Mouse (Mus musculus) kidney, embryonic 15.5 days (tissue): Measurements from ENCODE around the gene Serpina1e. TPM values are rescaled to one million over a fixed set of nuclear protein-coding genes. Genes with fewer than 3 reads are reported as not detected.

Experiments used
- ATAC-seq: fragments of 200-750 bp; cut with Nextera tagmentation; replicated peaks from 2 replicates; pipeline ENCODE4 v1.8.0; 2017; ENCODE audit warnings: moderate TSS enrichment; ENCODE audit not compliant: low FRiP score
- H3K27ac ChIP-seq: fragments of 300-500 bp; sonication (generic); 2 replicates; pipeline ENCODE4 v1.5.1; 2015; ENCODE audit warnings: mild to moderate bottlenecking, inconsistent platforms
- H3K27me3 ChIP-seq: fragments of 300-500 bp; sonication (generic); 2 replicates; pipeline ENCODE4 v1.6.1; 2015; ENCODE audit warnings: inconsistent platforms
- H3K36me3 ChIP-seq: fragments of 300-500 bp; sonication (generic); 2 replicates; pipeline ENCODE4 v1.6.1; 2015; ENCODE audit warnings: inconsistent platforms
- H3K4me1 ChIP-seq: fragments of 300-500 bp; sonication (generic); 2 replicates; pipeline ENCODE4 v1.6.1; 2015; ENCODE audit warnings: inconsistent platforms
- H3K4me2 ChIP-seq: fragments of 300-500 bp; sonication (generic); 2 replicates; pipeline ENCODE4 v1.6.1; 2015; ENCODE audit warnings: moderate library complexity, mild to moderate bottlenecking, inconsistent platforms
- H3K4me3 ChIP-seq: fragments of 300-500 bp; sonication (generic); replicated peaks from 2 replicates; pipeline ENCODE4 v1.5.1; 2015; ENCODE audit warnings: mild to moderate bottlenecking, inconsistent platforms
- H3K9ac ChIP-seq: fragments of 300-500 bp; sonication (generic); 2 replicates; pipeline ENCODE4 v1.6.1; 2015; ENCODE audit warnings: mild to moderate bottlenecking, inconsistent platforms
- H3K9me3 ChIP-seq: fragments of 300-500 bp; sonication (generic); replicated peaks from 2 replicates; pipeline ENCODE4 v1.6.1; 2016; ENCODE audit warnings: inconsistent platforms
- WGBS: fragments of 180-500 bp; shearing (Covaris S2); methylation state at CpG from one replicate; pipeline ENCODE4 v1.1.7; 2015; ENCODE audit warnings: mixed read lengths; 5-methylcytosine and 5-hydroxymethylcytosine counted together
- polyA plus RNA-seq: library from polyadenylated mRNA; unstranded; fragments of >200 nt; fragmentation: Nextera tagmentation; extraction: Ambion mirVana; gene quantifications from 2 replicates; pipeline ENCODE4 v1.2.1, GENCODE M21; 2015

The Serpina1e gene
- polyA plus RNA-seq, 1 experiment from 2014 or later: 2.7 TPM

DNA sequence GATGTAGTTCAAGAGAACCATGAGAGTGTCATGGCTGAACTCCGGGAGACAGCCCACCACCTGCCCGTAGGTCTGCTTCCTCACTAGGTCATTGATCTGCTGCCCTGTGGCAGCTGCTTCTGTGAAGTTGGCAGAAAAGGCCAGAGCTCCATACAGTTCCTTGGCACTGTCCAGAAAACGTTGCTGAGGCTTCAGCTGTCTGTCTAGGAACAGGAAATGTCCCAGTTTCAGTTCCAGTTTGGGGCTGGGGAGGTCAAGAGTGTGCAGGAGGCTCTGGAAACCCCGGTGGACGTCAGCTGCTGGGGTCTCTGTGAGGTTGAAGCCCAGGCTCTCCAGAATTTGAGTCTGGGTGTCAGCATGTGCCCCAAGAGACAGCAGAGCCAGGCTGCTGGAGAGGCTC lies 27.1 kb upstream of the Serpina1e start:
- WGBS: 66% methylated on average over 5 of the region's 5 CpGs
- no peak for ATAC-seq
- Histone ChIP-seq H3K36me3 (no peaks in the 10 kb centered on the region), H3K4me3 (no peak overlapping the region), H3K9ac (no peak overlapping the region), H3K27me3 (no peaks in the 10 kb centered on the region), H3K4me2 (no peak overlapping the region), H3K4me1 (no peaks in the 10 kb centered on the region), H3K27ac (no peak overlapping the region), H3K9me3 (no peaks in the 10 kb centered on the region)

- H3K4me3 ChIP-seq: no peak overlapping the region
- no peak for ATAC-seq
- no peak overlapping the region for H3K9ac ChIP-seq
- no peaks in the 10 kb centered on the region for H3K36me3 ChIP-seq
- no peaks in the 10 kb centered on the region for H3K4me1 ChIP-seq
- no peaks in the 10 kb centered on the region for H3K9me3 ChIP-seq
- no peak overlapping the region for H3K27ac ChIP-seq
- WGBS: 58% methylated on average over 4 of the region's 4 CpGs
- no peak overlapping the region for H3K4me2 ChIP-seq
- no peaks in the 10 kb centered on the region for H3K27me3 ChIP-seq
Observed at GRCm38 (mm10) chr12:103984935-103985334, 26.2 kb upstream of the Serpina1e start.

GRCm38 (mm10) chr12:103981646-103982360 lies 23.0 kb upstream of the Serpina1e start:
- H3K9ac ChIP-seq: no peak overlapping the region
- no peak overlapping the region for H3K27ac ChIP-seq

GRCm38 (mm10) chr12:103978294-103978693 lies 19.5 kb upstream of the Serpina1e start:
- Histone ChIP-seq H3K4me1 (no peaks in the 10 kb centered on the region), H3K27ac (no peak overlapping the region), H3K36me3 (no peaks in the 10 kb centered on the region), H3K27me3 (no peaks in the 10 kb centered on the region), H3K9ac (no peak overlapping the region), H3K4me2 (no peak overlapping the region), H3K9me3 (no peaks in the 10 kb centered on the region), H3K4me3 (no peak overlapping the region)
- WGBS: 78% methylated on average over 10 of the region's 10 CpGs
- no peak for ATAC-seq

More at GRCm38 (mm10) chr12:103981646-103982360, 23.0 kb upstream of the Serpina1e start:
- 77% methylated on average over 7 of the region's 7 CpGs for WGBS
- H3K36me3 ChIP-seq: no peaks in the 10 kb centered on the region
- ATAC-seq: no peak
- H3K27me3 ChIP-seq: no peaks in the 10 kb centered on the region
- H3K4me1 ChIP-seq: no peaks in the 10 kb centered on the region
- no peak overlapping the region for H3K4me2 ChIP-seq
- H3K9me3 ChIP-seq: no peaks in the 10 kb centered on the region
- no peak overlapping the region for H3K4me3 ChIP-seq

- ATAC-seq: peak; percentile 25; the same call in 1 of the 2 replicates
- no peaks in the 10 kb centered on the region for H3K9me3 ChIP-seq
- H3K4me2 ChIP-seq: no peak overlapping the region
- no peak overlapping the region for H3K4me3 ChIP-seq
- no peaks in the 10 kb centered on the region for H3K36me3 ChIP-seq
- WGBS: 34% methylated on average over 5 of the region's 5 CpGs
- no peak overlapping the region for H3K9ac ChIP-seq
- H3K27me3 ChIP-seq: no peaks in the 10 kb centered on the region
- H3K27ac ChIP-seq: no peak overlapping the region
- H3K4me1 ChIP-seq: no peaks in the 10 kb centered on the region
Observed at GRCm38 (mm10) chr12:103977846-103978245, 19.1 kb upstream of the Serpina1e start.

- no peak for ATAC-seq
- no peaks in the 10 kb centered on the region for H3K4me1 ChIP-seq
- no peaks in the 10 kb centered on the region for H3K9me3 ChIP-seq
- no peak overlapping the region for H3K4me2 ChIP-seq
- no peaks in the 10 kb centered on the region for H3K36me3 ChIP-seq
- 60% methylated on average over 3 of the region's 3 CpGs for WGBS
- H3K27me3 ChIP-seq: no peaks in the 10 kb centered on the region
- no peak overlapping the region for H3K4me3 ChIP-seq
- no peak overlapping the region for H3K27ac ChIP-seq
- no peak overlapping the region for H3K9ac ChIP-seq
Observed at GRCm38 (mm10) chr12:103977060-103977459, 18.3 kb upstream of the Serpina1e start.

DNA sequence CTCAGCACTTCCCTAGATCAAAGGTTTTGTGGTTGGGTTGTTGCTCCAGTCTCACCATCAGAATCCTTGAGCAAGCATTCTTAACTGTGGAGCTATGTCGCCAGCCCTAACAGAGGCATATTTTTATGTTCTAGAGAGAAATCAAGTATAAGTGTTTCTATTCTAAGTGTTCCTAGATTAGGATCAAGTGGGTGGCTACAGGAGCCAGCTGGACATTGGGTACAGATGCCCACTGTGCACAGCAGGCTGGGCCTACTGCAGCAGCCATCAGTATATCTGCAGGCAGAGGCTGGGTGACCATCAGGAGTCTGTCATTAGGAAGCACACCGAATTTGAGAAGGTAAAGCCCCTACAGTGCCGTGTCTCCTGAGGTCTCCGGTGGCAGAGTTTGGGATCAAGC lies 12.3 kb upstream of the Serpina1e start:
- Histone ChIP-seq H3K36me3 (no peaks in the 10 kb centered on the region), H3K4me2 (no peak overlapping the region), H3K4me3 (no peak overlapping the region), H3K4me1 (no peaks in the 10 kb centered on the region), H3K9me3 (no peaks in the 10 kb centered on the region), H3K27ac (no peak overlapping the region), H3K27me3 (no peaks in the 10 kb centered on the region), H3K9ac (no peak overlapping the region)
- WGBS: 88% methylated on average over 4 of the region's 4 CpGs
- no peak for ATAC-seq

DNA sequence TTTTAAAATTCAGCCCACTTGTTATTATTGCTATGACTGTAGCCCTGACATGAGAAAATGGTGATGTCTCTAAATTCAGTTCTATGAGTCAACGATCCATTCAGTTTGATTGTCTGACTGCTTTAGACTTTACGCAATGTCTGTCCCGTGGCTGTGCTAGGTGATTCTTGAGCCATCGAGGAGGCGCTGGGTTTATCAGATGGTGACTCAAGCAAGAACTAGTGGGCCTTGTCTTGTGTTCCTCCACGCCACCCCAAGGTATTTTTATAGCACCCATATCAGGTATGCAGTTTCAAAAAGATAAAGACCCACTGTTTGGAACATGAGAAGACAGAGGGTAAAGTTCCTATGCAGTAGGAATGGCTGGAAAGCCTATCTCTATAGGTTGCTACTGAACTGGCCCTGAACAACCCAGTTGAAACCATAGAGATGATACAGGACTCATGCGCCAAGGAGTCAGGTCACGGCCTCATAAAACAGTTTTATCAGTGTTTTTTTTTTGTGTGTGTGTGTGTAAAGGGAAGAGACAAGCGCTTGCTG lies 10.9 kb upstream of the Serpina1e start:
- H3K4me3 ChIP-seq: no peak overlapping the region
- H3K9me3 ChIP-seq: no peaks in the 10 kb centered on the region
- 85% methylated on average over 9 of the region's 9 CpGs for WGBS
- no peak overlapping the region for H3K9ac ChIP-seq
- ATAC-seq: no peak
- H3K4me2 ChIP-seq: no peak overlapping the region
- no peaks in the 10 kb centered on the region for H3K4me1 ChIP-seq
- H3K36me3 ChIP-seq: no peaks in the 10 kb centered on the region
- no peaks in the 10 kb centered on the region for H3K27me3 ChIP-seq
- H3K27ac ChIP-seq: no peak overlapping the region

DNA sequence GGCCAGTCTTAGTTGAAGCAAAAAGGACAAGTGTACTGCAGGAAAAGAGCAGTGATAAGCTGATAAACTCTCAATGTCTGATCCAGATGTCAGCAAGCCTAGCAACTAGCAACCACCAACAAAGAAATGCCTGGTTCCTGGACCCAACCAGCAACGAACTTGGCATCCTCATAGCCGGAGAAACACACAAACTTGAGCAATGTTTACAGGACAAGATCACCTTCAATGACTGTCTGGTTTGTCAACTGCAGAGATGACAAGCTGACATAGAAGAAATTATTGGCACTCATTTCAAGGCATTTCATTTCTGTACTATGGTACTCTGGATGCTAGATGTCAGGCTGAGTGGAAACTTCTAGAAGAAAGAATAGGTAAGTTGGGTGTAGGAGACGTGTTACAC lies 8.0 kb upstream of the Serpina1e start:
- no peak for ATAC-seq
- H3K4me1 ChIP-seq: 0 out of 2 replicates have a peak, but pooled peaks cover 4% of the 10 kb centered on the region
- no peaks in the 10 kb centered on the region for H3K9me3 ChIP-seq
- H3K27ac ChIP-seq: no peak overlapping the region
- 74% methylated on average over 3 of the region's 3 CpGs for WGBS
- no peak overlapping the region for H3K9ac ChIP-seq
- no peak overlapping the region for H3K4me2 ChIP-seq
- no peak overlapping the region for H3K4me3 ChIP-seq
- no peaks in the 10 kb centered on the region for H3K36me3 ChIP-seq
- no peaks in the 10 kb centered on the region for H3K27me3 ChIP-seq

- no peaks in the 10 kb centered on the region for H3K27me3 ChIP-seq
- WGBS: 57% methylated on average over 4 of the region's 4 CpGs
- H3K4me1 ChIP-seq: 0 out of 2 replicates have a peak, but pooled peaks cover 4% of the 10 kb centered on the region
- H3K4me3 ChIP-seq: no peak overlapping the region
- no peak overlapping the region for H3K4me2 ChIP-seq
- no peaks in the 10 kb centered on the region for H3K36me3 ChIP-seq
- no peaks in the 10 kb centered on the region for H3K9me3 ChIP-seq
- peak overlapping the region; percentile 45 for H3K27ac ChIP-seq
- peak; percentile 59 for ATAC-seq
- H3K9ac ChIP-seq: no peak overlapping the region
Observed at GRCm38 (mm10) chr12:103963288-103963687, 4.5 kb upstream of the Serpina1e start.

DNA sequence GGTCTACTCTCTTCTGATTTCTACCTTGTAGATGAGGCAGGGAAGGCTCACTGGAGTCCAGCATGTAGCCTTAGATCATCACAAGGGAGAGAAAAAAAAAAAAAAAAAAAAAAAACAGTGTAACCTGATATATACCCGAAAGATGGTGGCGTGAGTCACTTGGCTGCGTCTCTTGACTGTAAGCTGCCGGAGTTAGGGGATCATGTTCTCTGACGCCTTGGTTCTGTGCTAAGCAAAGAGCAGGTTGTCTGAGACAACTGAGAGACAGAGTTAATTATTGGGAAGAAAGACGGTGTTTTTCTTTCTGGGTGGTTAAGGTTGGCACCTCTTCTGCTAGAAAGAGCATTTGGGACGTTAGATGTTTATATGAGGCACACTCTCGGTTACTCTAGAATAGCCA lies 4.1 kb upstream of the Serpina1e start:
- Histone ChIP-seq H3K9ac (no peak overlapping the region), H3K4me3 (no peak overlapping the region), H3K27ac (peak overlapping the region; percentile 45), H3K27me3 (no peaks in the 10 kb centered on the region), H3K9me3 (no peaks in the 10 kb centered on the region), H3K4me1 (0 out of 2 replicates have a peak, but pooled peaks cover 4% of the 10 kb centered on the region), H3K4me2 (no peak overlapping the region), H3K36me3 (no peaks in the 10 kb centered on the region)
- WGBS: 32% methylated on average over 8 of the region's 8 CpGs
- ATAC-seq: peak; percentile 78

- Histone ChIP-seq H3K36me3 (no peaks in the 10 kb centered on the region), H3K9ac (no peak overlapping the region), H3K27me3 (no peaks in the 10 kb centered on the region), H3K27ac (0 out of 2 replicates have a peak overlapping the region, but pooled peaks have one; percentile 45), H3K4me1 (0 out of 2 replicates have a peak, but pooled peaks cover 4% of the 10 kb centered on the region), H3K4me2 (no peak overlapping the region), H3K9me3 (no peaks in the 10 kb centered on the region), H3K4me3 (no peak overlapping the region)
- WGBS: 80% methylated on average over 5 of the region's 5 CpGs
- no peak for ATAC-seq
Observed at GRCm38 (mm10) chr12:103962337-103962736, 3.6 kb upstream of the Serpina1e start.
